Mouse (Mus musculus) heart, postnatal 0 days (tissue): Measurements from ENCODE around the gene Spaca5. TPM values are rescaled to one million over a fixed set of nuclear protein-coding genes. Genes with fewer than 3 reads are reported as not detected.

Source experiments
- ATAC-seq: fragments of 200-750 bp; cut with Nextera tagmentation; 2 replicates; pipeline ENCODE4 v1.8.0; 2017; ENCODE audit warnings: low read depth, moderate number of reproducible peaks, moderate library complexity; ENCODE audit not compliant: insufficient read depth
- DNase-seq: peaks from one replicate; pipeline ENCODE4 v3.0.0-alpha.2; 2016; ENCODE audit warnings: low spot score
- H3K27ac ChIP-seq: fragments of 300-500 bp; sonication (generic); 2 replicates; pipeline ENCODE4 v1.5.1; 2014; ENCODE audit warnings: low read depth, mild to moderate bottlenecking
- H3K27me3 ChIP-seq: fragments of 300-500 bp; sonication (generic); 2 replicates; pipeline ENCODE4 v1.6.1; 2014; ENCODE audit warnings: low read length, mixed read lengths; ENCODE audit not compliant: control insufficient read depth, insufficient read depth
- H3K36me3 ChIP-seq: fragments of 300-500 bp; sonication (generic); replicated peaks from 2 replicates; pipeline ENCODE4 v1.6.1; 2014; ENCODE audit warnings: low read length, mixed read lengths; ENCODE audit not compliant: control insufficient read depth, insufficient read depth
- H3K4me1 ChIP-seq: fragments of 300-500 bp; sonication (generic); 2 replicates; pipeline ENCODE4 v1.6.1; 2014; ENCODE audit warnings: antibody characterized with exemption; ENCODE audit not compliant: control insufficient read depth, insufficient read depth
- H3K4me2 ChIP-seq: fragments of 300-500 bp; sonication (generic); 2 replicates; pipeline ENCODE4 v1.6.1; 2014; ENCODE audit warnings: low read depth, mild to moderate bottlenecking, low read length, moderate library complexity
- H3K4me3 ChIP-seq: fragments of 300-500 bp; sonication (generic); 2 replicates; pipeline ENCODE4 v1.5.1; 2014; ENCODE audit warnings: low read depth, low read length
- H3K9ac ChIP-seq: fragments of 300-500 bp; sonication (generic); replicated peaks from 2 replicates; pipeline ENCODE4 v1.6.1; 2014; ENCODE audit warnings: low read depth, low read length, mixed read lengths
- H3K9me3 ChIP-seq: fragments of 300-500 bp; sonication (generic); replicated peaks from 2 replicates; pipeline ENCODE4 v1.6.1; 2016; ENCODE audit warnings: low read length; ENCODE audit not compliant: control insufficient read depth
- CTCF ChIP-seq: IDR thresholded peaks from 2 replicates; pipeline ENCODE4 v1.5.1; 2016; ENCODE audit warnings: antibody characterized with exemption, control low read depth, low read depth
- EP300 ChIP-seq: IDR thresholded peaks from 2 replicates; pipeline ENCODE4 v1.6.1; 2016; ENCODE audit warnings: antibody characterized with exemption, low read depth
- WGBS: fragments of 180-500 bp; shearing (Covaris S2); extraction: QIAGEN DNeasy Blood & Tissue Kit; methylation state at CpG from one replicate; pipeline ENCODE4 v1.1.7; 2014; 5-methylcytosine and 5-hydroxymethylcytosine counted together
- polyA plus RNA-seq: library from polyadenylated mRNA; unstranded; fragments of >200 nt; fragmentation: Nextera tagmentation; extraction: Ambion mirVana; gene quantifications from 2 replicates; pipeline ENCODE4 v1.2.1, GENCODE M21; 2015
- total RNA-seq: library from RNA; depleted of rRNA; stranded (reverse); fragments of >200 nt; gene quantifications from 2 replicates; pipeline ENCODE4 v1.2.3, GENCODE M21; 2014; ENCODE audit warnings: low replicate concordance; rRNA removed

The Spaca5 gene
- total and polyA plus RNA-seq, 2 experiments from 2014 or later = not detected

DNA sequence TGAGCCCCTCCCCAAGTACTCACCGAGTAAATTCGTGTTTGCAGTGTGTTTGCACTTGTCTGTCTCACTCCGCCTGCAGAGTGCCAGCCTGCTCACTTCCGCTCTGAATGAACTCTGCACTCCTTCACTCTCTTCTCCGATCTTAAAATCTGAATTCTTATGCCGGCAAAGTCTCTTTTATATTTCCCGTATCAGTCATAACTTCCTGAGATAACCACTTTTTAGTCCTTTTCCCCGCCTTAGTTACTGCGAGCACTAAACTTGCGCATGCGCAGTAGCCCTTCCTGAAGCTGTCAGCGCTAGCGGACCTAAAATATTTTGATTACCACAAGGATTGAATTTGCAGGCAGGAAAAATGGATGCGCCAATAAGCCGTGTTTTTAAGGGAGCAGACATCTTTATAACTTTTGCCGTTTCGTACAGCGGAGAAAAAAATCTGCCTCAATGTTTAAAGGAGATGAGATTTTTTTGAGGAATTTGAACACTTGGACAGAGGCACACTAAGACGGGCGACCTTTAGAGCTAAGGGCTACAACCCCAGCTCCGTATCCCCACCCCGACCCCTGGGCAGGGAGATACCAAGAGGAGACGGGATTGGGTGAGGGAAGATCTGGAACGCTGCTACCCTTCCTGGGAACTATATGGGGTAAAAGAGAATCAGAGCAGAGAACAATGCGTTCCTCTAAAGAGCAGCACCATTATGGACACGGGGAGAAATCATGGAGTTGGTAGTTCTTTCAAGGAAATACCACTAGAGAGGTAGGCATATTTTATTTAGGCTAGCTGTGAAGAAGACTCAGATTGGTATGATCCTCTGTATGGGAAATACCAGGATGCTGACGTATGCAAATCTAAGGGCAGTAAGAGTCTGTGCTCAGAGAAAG, 21.0 kb downstream of the Spaca5 start, which contains the start of gene Zfp300:
TSS of gene Zfp300 (minus strand) at position 545 of the 884 bp plus-strand sequence.
- Histone ChIP-seq H3K9me3 (no peaks in the 10 kb centered on the region), H3K4me3 (peak within 1 kb of the TSS; percentile 50), H3K27me3 (no peaks in the 10 kb centered on the region), H3K4me1 (no peaks in the 10 kb centered on the region), H3K4me2 (peak within 1 kb of the TSS; percentile 58), H3K9ac (peak within 1 kb of the TSS; percentile 25; the same call in 1 of the 2 replicates), H3K36me3 (no peaks in the 10 kb centered on the region), H3K27ac (peak within 1 kb of the TSS; percentile 57)
- TF ChIP-seq CTCF (no peak), EP300 (no peak)
- peak; percentile 41 for DNase-seq
- peak; percentile 80 for ATAC-seq
- 18% methylated on average over 27 of the region's 27 CpGs for WGBS

DNA sequence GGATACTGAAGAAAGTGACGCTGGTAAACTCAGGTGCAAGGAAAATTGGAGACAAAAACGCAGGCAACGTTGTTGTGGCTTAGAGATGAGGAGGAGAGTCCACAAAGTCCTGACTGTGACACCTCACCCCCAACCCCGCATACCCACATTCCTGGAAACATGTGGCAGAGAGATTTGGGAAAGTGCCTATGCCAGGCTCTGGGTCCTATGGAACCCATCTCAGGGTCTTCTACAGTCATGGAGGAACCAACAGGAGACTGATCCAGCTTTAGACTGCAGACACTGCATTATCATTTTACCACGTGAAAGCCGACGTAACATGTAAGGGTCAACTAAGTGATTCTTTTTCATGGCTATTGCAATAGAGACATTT, 21.6 kb downstream of the Spaca5 start:
- peak overlapping the region; percentile 57 for H3K27ac ChIP-seq
- peak overlapping the region; percentile 50 for H3K4me3 ChIP-seq
- no peak for ATAC-seq
- 49% methylated on average over 7 of the region's 7 CpGs for WGBS
- no peaks in the 10 kb centered on the region for H3K4me1 ChIP-seq
- H3K9me3 ChIP-seq = no peaks in the 10 kb centered on the region
- H3K36me3 ChIP-seq = no peaks in the 10 kb centered on the region
- H3K4me2 ChIP-seq = peak overlapping the region; percentile 58
- H3K27me3 ChIP-seq = no peaks in the 10 kb centered on the region
- H3K9ac ChIP-seq = no peak overlapping the region
- TF ChIP-seq CTCF = no peak
- no peak for TF ChIP-seq EP300
- DNase-seq = no peak

DNA sequence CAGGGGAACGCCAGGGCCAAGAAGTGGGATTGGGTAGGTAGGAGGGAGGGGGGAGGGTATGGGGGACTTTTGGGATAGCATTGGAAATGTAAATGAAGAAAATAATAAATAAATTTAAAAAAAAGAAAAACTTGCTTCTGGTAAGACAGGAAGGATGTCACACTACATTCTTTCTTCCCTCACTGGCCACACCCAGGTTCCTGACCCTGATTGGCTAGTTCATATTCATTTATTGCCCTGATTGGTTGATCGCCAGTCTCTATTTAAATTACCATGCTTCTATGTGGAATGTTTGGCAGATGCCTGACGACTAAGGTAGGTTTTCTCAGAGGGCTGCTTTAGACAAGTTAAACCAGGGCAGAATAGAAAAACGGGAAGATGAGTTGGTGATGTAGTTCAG, 47.3 kb downstream of the Spaca5 start, which contains the start of gene Ssxa1:
TSS of gene Ssxa1 (plus strand) at position 301 of the 400 bp plus-strand sequence.
- Histone ChIP-seq H3K27me3 (no peaks in the 10 kb centered on the region), H3K36me3 (no peaks in the 10 kb centered on the region), H3K4me1 (no peaks in the 10 kb centered on the region), H3K27ac (no peak within 1 kb of the TSS), H3K9ac (no peak within 1 kb of the TSS), H3K9me3 (no peaks in the 10 kb centered on the region), H3K4me3 (no peak within 1 kb of the TSS), H3K4me2 (no peak within 1 kb of the TSS)
- TF ChIP-seq EP300 = no peak
- WGBS = 67% methylated on average over 4 of the region's 4 CpGs
- no peak for DNase-seq
- ATAC-seq = no peak

Other genes with a start within 250 kb of the Spaca5 start
- 25.3 and 36.8 TPM in 2 replicates for gene Timp1, start 198.2 kb upstream of the Spaca5 start, total RNA-seq
- 29.9 and 30.8 TPM in 2 replicates for gene Timp1, start 198.2 kb upstream of the Spaca5 start, polyA plus RNA-seq
- gene Syn1, start 147.4 kb upstream of the Spaca5 start, total RNA-seq = 0.50 TPM in 1 of 2 replicates, not detected in the other
- gene Syn1, start 147.4 kb upstream of the Spaca5 start, polyA plus RNA-seq = 0.16 TPM in 1 of 2 replicates, not detected in the other
- 7.2 and 8.4 TPM in 2 replicates for gene Cfp, start 136.9 kb upstream of the Spaca5 start, total RNA-seq
- gene Cfp, start 136.9 kb upstream of the Spaca5 start, polyA plus RNA-seq = 3.2 and 3.7 TPM in 2 replicates
- gene Elk1, start 117.8 kb upstream of the Spaca5 start, total RNA-seq = 21.7 and 22.8 TPM in 2 replicates
- gene Elk1, start 117.8 kb upstream of the Spaca5 start, polyA plus RNA-seq = 6.6 and 7.0 TPM in 2 replicates
- gene Uxt, start 106.4 kb upstream of the Spaca5 start, total RNA-seq = 35.1 and 71.3 TPM in 2 replicates
- gene Uxt, start 106.4 kb upstream of the Spaca5 start, polyA plus RNA-seq = 78.7 and 78.9 TPM in 2 replicates
- gene Zfp182, start 6.1 kb upstream of the Spaca5 start, total RNA-seq = 2.4 and 5.4 TPM in 2 replicates
- 2.2 and 2.7 TPM in 2 replicates for gene Zfp182, start 6.1 kb upstream of the Spaca5 start, polyA plus RNA-seq
- 0.35 TPM in 1 of 2 replicates, not detected in the other for gene Zfp300, start 21.1 kb downstream of the Spaca5 start, total RNA-seq
- 0.22 and 0.51 TPM in 2 replicates for gene Zfp300, start 21.1 kb downstream of the Spaca5 start, polyA plus RNA-seq
- not detected in 2 replicates for gene Ssxa1, start 47.4 kb downstream of the Spaca5 start, total RNA-seq
- gene Ssxa1, start 47.4 kb downstream of the Spaca5 start, polyA plus RNA-seq = not detected in 2 replicates
- not detected in 2 replicates for gene Gm21876, start 107.2 kb downstream of the Spaca5 start, total RNA-seq
- gene Gm21876, start 107.2 kb downstream of the Spaca5 start, polyA plus RNA-seq = not detected in 2 replicates